Mouse (Mus musculus) stomach, postnatal 0 days (tissue): Measurements from ENCODE around the gene Haao.

ENCODE experiments used
- CTCF ChIP-seq: IDR thresholded peaks from 2 replicates; pipeline ENCODE4 v1.5.1; 2016; ENCODE audit warnings: antibody characterized with exemption, low read depth, mild to moderate bottlenecking, moderate library complexity
- EP300 ChIP-seq: optimal IDR thresholded peaks from 2 replicates; pipeline ENCODE3; 2016; ENCODE audit warnings: antibody characterized with exemption

GRCm38 (mm10) chr17:83891864-83892263 is 44.1 kb upstream of the Haao start:
- TF ChIP-seq CTCF = no peak
- TF ChIP-seq EP300 = no peak
